Mouse (Mus musculus): ENCODE results near the gene Htr1f.

- TF ChIP-seq CTCF (IDR thresholded peaks at IDR 0.05; ENCODE audit: low read depth) (no peak), EP300 (IDR thresholded peaks at IDR 0.05; ENCODE audit: low read depth) (no peak)
These were observed 87.5 kb downstream of the Htr1f start for GRCm38 (mm10) chr16:65018134-65018533.
